Mouse (Mus musculus) intestine, postnatal 0 days (tissue): ENCODE measurements around the gene Cacna1h. TPM values are rescaled to one million over a fixed set of nuclear protein-coding genes. Genes with fewer than 3 reads are reported as not detected.

Experiments
- ATAC-seq: fragments of 200-750 bp; cut with Nextera tagmentation; 2 replicates; pipeline ENCODE4 v1.8.0; 2017; ENCODE audit warnings: mild to moderate bottlenecking, moderate TSS enrichment, moderate library complexity
- H3K27ac ChIP-seq: fragments of 300-500 bp; sonication (generic); 2 replicates; pipeline ENCODE4 v1.5.1; 2014; ENCODE audit warnings: mild to moderate bottlenecking, low read depth, low read length, moderate library complexity
- H3K27me3 ChIP-seq: fragments of 300-500 bp; sonication (generic); replicated peaks from 2 replicates; pipeline ENCODE4 v1.6.1; 2014; ENCODE audit warnings: low read length, mixed read lengths; ENCODE audit not compliant: control insufficient read depth, insufficient read depth
- H3K36me3 ChIP-seq: fragments of 300-500 bp; sonication (generic); 2 replicates; pipeline ENCODE4 v1.6.1; 2014; ENCODE audit warnings: mild to moderate bottlenecking, moderate library complexity; ENCODE audit not compliant: control insufficient read depth, insufficient read depth
- H3K4me1 ChIP-seq: fragments of 300-500 bp; sonication (generic); replicated peaks from 2 replicates; pipeline ENCODE4 v1.6.1; 2014; ENCODE audit warnings: antibody characterized with exemption, low read length, mixed read lengths; ENCODE audit not compliant: control insufficient read depth, insufficient read depth
- H3K4me2 ChIP-seq: fragments of 300-500 bp; sonication (generic); replicated peaks from 2 replicates; pipeline ENCODE4 v1.6.1; 2014; ENCODE audit warnings: low read depth, mild to moderate bottlenecking, moderate library complexity
- H3K4me3 ChIP-seq: fragments of 300-500 bp; sonication (generic); 2 replicates; pipeline ENCODE4 v1.5.1; 2014; ENCODE audit warnings: low read depth, low read length
- H3K9ac ChIP-seq: fragments of 300-500 bp; sonication (generic); 2 replicates; pipeline ENCODE4 v1.6.1; 2014; ENCODE audit warnings: mild to moderate bottlenecking, low read depth, low read length
- H3K9me3 ChIP-seq: fragments of 300-500 bp; sonication (generic); 2 replicates; pipeline ENCODE4 v1.6.1; 2016; ENCODE audit warnings: mixed run types; ENCODE audit not compliant: control insufficient read depth
- CTCF ChIP-seq: sonication (generic); IDR thresholded peaks from 2 replicates; pipeline ENCODE4 v1.5.1; 2016; ENCODE audit warnings: low read depth, mild to moderate bottlenecking, control low read depth, antibody characterized with exemption, moderate library complexity
- WGBS: fragments of 180-500 bp; shearing (Covaris S2); extraction: QIAGEN DNeasy Blood & Tissue Kit; methylation state at CpG from one replicate; pipeline ENCODE4 v1.1.7; 2014; 5-methylcytosine and 5-hydroxymethylcytosine counted together
- polyA plus RNA-seq: library from polyadenylated mRNA; unstranded; fragments of >200 nt; fragmentation: Nextera tagmentation; extraction: Ambion mirVana; gene quantifications from 2 replicates; pipeline ENCODE4 v1.2.1, GENCODE M21; 2015

Cacna1h gene
- polyA plus RNA-seq, 1 experiment from 2014 or later = 1.7 TPM

DNA sequence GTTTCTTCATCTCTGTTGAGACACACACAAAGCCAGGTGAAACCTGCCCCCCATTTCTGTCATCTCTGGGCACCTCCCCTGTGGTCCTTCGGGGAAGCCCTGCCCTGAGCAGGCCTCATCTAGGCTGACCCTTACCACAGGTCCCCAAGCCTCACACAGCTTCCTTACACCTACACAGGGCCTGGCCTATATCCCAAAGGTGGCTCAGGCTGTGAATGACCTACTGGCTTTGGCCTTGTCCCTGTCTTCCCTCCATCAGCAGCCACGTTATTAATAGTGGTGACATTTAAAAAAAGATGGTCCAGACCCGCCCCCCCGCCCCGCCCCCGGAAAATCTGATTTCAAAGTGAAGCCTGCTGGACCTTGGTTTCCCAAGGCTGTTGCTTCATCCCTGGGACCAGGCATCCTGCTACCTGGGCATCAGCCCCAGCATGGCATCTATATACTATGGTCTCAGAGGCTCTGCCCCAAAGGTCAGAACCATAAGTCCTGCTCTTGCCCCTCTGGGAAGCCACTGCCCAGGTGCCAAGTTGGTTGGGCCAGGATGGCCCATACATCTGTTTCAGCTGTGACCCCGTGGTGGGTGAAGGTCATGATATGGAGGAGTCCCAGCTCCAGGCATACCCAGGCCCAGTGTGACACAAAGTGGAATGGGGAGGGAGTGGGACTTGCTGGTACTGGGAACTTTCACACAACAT, 25.1 kb downstream of the Cacna1h start:
- Histone ChIP-seq H3K4me2 (no peak overlapping the region), H3K4me1 (0 out of 2 replicates have a peak, but pooled peaks cover 2% of the 10 kb centered on the region), H3K27ac (no peak overlapping the region), H3K9ac (no peak overlapping the region), H3K9me3 (no peaks in the 10 kb centered on the region), H3K4me3 (no peak overlapping the region), H3K27me3 (no peaks in the 10 kb centered on the region), H3K36me3 (no peaks in the 10 kb centered on the region)
- no peak for TF ChIP-seq CTCF
- no peak for ATAC-seq
- WGBS = 83% methylated on average over 7 of the region's 7 CpGs

DNA sequence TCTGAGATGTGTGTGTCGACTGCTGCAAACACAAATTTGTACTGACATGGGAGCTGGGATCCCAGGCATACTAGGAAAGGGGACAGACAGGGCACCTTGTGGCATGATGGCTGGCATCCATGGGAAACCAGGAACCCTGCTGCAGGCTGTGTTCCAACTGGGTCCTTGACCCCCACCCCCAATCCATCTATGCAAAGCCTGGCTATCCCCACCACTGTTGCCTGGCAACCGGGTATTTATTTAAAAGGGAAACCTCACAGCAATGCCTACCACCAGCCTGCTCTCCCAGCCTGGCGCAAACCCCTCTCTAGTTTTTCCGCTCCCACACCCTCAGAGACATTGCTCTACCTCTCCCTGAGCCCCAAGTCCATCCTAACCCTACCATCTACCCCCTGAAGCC, 26.2 kb downstream of the Cacna1h start:
- no peak for TF ChIP-seq CTCF
- no peaks in the 10 kb centered on the region for H3K36me3 ChIP-seq
- no peak for ATAC-seq
- WGBS = 61% methylated on average over 4 of the region's 4 CpGs
- H3K4me3 ChIP-seq = no peak overlapping the region
- 0 out of 2 replicates have a peak, but pooled peaks cover 2% of the 10 kb centered on the region for H3K4me1 ChIP-seq
- no peaks in the 10 kb centered on the region for H3K9me3 ChIP-seq
- H3K4me2 ChIP-seq = no peak overlapping the region
- no peaks in the 10 kb centered on the region for H3K27me3 ChIP-seq
- no peak overlapping the region for H3K27ac ChIP-seq
- H3K9ac ChIP-seq = no peak overlapping the region

DNA sequence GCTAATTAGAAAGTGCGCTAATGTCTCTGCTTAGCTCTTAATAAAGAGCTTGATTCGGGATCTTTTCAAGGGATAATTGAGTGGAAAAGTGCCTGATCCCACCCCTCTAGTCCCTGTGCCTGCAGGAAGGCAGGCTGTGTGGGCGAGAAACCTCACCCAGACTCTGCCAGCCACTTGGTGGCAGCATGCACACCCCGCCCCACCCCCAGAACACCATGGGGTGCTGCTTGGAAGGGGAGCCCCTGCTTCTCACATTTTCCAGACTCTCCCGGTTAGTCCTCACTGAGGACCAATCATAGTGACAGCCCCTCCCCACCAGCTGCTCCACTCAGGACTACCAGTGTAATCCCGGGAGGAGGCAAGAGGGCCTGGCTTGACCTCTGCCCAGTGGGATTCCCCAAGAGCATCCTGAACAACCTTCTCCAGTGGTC, 27.6 kb downstream of the Cacna1h start:
- H3K4me2 ChIP-seq = no peak overlapping the region
- H3K27me3 ChIP-seq = no peaks in the 10 kb centered on the region
- H3K4me1 ChIP-seq = 0 out of 2 replicates have a peak, but pooled peaks cover 2% of the 10 kb centered on the region
- H3K4me3 ChIP-seq = no peak overlapping the region
- H3K36me3 ChIP-seq = no peaks in the 10 kb centered on the region
- H3K9me3 ChIP-seq = no peaks in the 10 kb centered on the region
- TF ChIP-seq CTCF = peak; percentile 51
- no peak overlapping the region for H3K9ac ChIP-seq
- WGBS = 42% methylated on average over 6 of the region's 6 CpGs
- ATAC-seq = no peak
- H3K27ac ChIP-seq = no peak overlapping the region; the same call in 1 of the 2 replicates

DNA sequence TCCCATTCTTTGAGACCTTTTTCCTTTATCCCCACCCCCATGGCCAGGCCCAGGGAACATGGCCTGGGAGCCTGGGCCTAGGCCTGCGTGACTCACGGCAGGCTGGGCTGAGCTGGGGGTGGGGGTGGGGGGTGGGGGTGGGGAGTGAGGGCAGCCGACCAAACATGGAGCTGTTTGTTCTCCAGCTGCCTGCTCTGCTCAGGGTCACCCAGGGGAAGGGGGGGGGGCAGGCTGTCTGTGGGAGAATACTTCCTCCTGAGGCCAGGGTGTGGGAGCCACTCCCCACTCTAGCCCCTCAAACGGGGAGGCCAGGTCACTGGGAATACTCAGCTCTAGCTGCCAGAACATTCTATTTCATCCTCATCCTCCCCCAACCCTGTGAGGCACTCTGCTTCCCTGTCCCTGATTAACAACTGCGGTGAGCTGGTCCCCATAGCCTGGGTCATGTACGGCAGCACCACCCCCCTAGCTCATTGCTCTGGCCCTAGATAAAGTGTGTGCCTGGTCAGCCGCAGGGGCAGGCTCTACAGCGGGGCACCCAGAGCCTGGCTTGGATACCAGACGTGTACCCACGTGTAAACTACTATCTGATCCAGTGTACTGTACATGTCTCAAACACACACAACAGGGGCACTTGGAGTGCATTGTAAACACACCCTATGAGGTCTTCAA, 28.2 kb downstream of the Cacna1h start:
- H3K4me3 ChIP-seq = no peak overlapping the region
- ATAC-seq = peak; percentile 34; the same call in 1 of the 2 replicates
- H3K36me3 ChIP-seq = no peaks in the 10 kb centered on the region
- 7% methylated on average over 9 of the region's 10 CpGs for WGBS
- no peak overlapping the region for H3K9ac ChIP-seq
- 0 out of 2 replicates have a peak, but pooled peaks cover 2% of the 10 kb centered on the region for H3K4me1 ChIP-seq
- no peaks in the 10 kb centered on the region for H3K9me3 ChIP-seq
- TF ChIP-seq CTCF = no peak
- no peak overlapping the region; the same call in none of the 2 replicates for H3K27ac ChIP-seq
- H3K27me3 ChIP-seq = no peaks in the 10 kb centered on the region
- no peak overlapping the region for H3K4me2 ChIP-seq

DNA sequence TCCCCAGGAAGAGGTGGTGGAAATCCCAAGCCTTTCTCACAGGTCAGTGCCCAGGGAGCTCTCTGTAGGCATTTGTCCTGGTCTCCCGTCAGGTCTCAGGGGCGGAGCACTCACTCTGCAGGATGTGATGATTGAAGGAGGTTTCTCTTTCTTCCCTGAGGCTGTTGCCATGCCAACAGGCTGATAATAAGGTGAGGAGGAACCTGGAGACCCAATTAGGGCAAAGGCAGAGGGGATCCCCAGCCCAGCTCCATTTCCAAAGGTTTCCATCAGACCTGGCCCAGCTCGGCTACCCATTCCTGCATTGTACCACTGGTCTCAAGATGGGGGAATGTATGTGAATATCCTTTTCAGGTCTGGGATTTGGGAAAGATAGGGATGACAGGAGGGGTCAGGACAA, 29.4 kb downstream of the Cacna1h start:
- no peak overlapping the region for H3K4me2 ChIP-seq
- 0 out of 2 replicates have a peak, but pooled peaks cover 2% of the 10 kb centered on the region for H3K4me1 ChIP-seq
- TF ChIP-seq CTCF = no peak
- no peak overlapping the region for H3K9ac ChIP-seq
- no peaks in the 10 kb centered on the region for H3K36me3 ChIP-seq
- no peak overlapping the region for H3K4me3 ChIP-seq
- 65% methylated on average over 3 of the region's 3 CpGs for WGBS
- H3K27me3 ChIP-seq = no peaks in the 10 kb centered on the region
- ATAC-seq = no peak
- no peaks in the 10 kb centered on the region for H3K9me3 ChIP-seq
- H3K27ac ChIP-seq = no peak overlapping the region

DNA sequence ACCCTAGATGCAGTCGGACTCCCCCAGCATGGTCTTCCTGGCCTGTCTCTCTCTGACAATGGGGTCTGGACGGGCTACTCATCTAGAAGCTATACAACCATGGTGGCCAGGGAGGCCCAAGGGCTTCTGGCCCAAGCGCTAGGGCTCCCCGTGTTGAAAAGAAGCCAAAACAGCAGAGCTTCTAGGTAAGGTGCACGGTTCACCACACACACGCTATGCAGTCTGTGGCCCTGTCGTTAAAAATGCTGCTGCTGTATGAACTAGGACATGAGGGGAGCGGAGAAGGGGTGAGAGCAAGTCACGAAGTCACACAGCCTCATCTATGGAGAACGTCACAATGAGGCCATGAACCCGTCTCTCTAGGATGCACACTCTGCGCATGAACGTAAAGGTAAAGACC, 31.4 kb downstream of the Cacna1h start:
- H3K27ac ChIP-seq = no peak overlapping the region
- 88% methylated on average over 13 of the region's 13 CpGs for WGBS
- no peaks in the 10 kb centered on the region for H3K36me3 ChIP-seq
- no peak for ATAC-seq
- 0 out of 2 replicates have a peak, but pooled peaks cover 2% of the 10 kb centered on the region for H3K4me1 ChIP-seq
- H3K27me3 ChIP-seq = no peaks in the 10 kb centered on the region
- H3K9me3 ChIP-seq = no peaks in the 10 kb centered on the region
- H3K4me2 ChIP-seq = no peak overlapping the region
- no peak overlapping the region for H3K9ac ChIP-seq
- H3K4me3 ChIP-seq = no peak overlapping the region
- TF ChIP-seq CTCF = no peak
